Mouse (Mus musculus) C2C12 (cell line): ENCODE data around the gene Exph5. TPM values are rescaled to one million over a fixed set of nuclear protein-coding genes. Genes with fewer than 3 reads are reported as not detected.

ENCODE experiments used
- H3K27me3 ChIP-seq: one replicate; pipeline ENCODE4 v1.6.1; 2011; ENCODE audit not compliant: control insufficient read depth, insufficient read depth, insufficient read length
- H3K36me3 ChIP-seq: one replicate; pipeline ENCODE4 v1.6.1; 2011; ENCODE audit not compliant: control insufficient read depth, insufficient read depth
- H3K4me3 ChIP-seq: one replicate; pipeline ENCODE4 v1.5.1; 2011; ENCODE audit warnings: mild to moderate bottlenecking, control low read depth; ENCODE audit not compliant: poor library complexity, insufficient read depth, severe bottlenecking
- H3K79me2 ChIP-seq: one replicate; pipeline ENCODE4 v1.6.1; 2011; ENCODE audit not compliant: control insufficient read depth, insufficient read depth
- H3K79me3 ChIP-seq: one replicate; pipeline ENCODE4 v1.6.1; 2011; ENCODE audit warnings: low read depth, control low read depth
- H3ac ChIP-seq: one replicate; pipeline ENCODE3; 2011; ENCODE audit warnings: low read depth; ENCODE audit not compliant: control insufficient read depth, insufficient read length
- CEBPB ChIP-seq: IDR thresholded peaks from one replicate; pipeline ENCODE4 v1.6.1; 2011; ENCODE audit warnings: low read depth, mild to moderate bottlenecking, control low read depth, moderate library complexity
- CTCF ChIP-seq: IDR thresholded peaks from one replicate; pipeline ENCODE4 v1.5.1; 2011; ENCODE audit not compliant: control insufficient read depth, insufficient read depth, insufficient read length
- FOSL1 ChIP-seq: IDR thresholded peaks from one replicate; pipeline ENCODE4 v1.8.0; 2011; ENCODE audit warnings: mild to moderate bottlenecking, low read length; ENCODE audit not compliant: poor library complexity, insufficient read depth, severe bottlenecking
- MAX ChIP-seq: IDR thresholded peaks from one replicate; pipeline ENCODE4 v1.6.1; 2011; ENCODE audit warnings: mild to moderate bottlenecking, control low read depth
- MYOD1 ChIP-seq: IDR thresholded peaks from one replicate; pipeline ENCODE4 v1.6.1; 2011; ENCODE audit warnings: low read depth; ENCODE audit not compliant: control insufficient read depth, insufficient read length
- MYOG ChIP-seq: IDR thresholded peaks from one replicate; pipeline ENCODE4 v1.6.1; 2011; ENCODE audit not compliant: control insufficient read depth, insufficient read length; ENCODE audit errors: extremely low read depth
- USF1 ChIP-seq: IDR thresholded peaks from one replicate; pipeline ENCODE4 v1.6.1; 2011; ENCODE audit warnings: low read depth, mild to moderate bottlenecking, control low read depth, moderate library complexity
- polyA plus RNA-seq: library from polyadenylated mRNA; unstranded; fragments of >200 nt; fragmentation: generic; extraction: Trizol; gene quantifications from one replicate; pipeline ENCODE4 v1.2.1, GENCODE M21; 2012; ENCODE audit warnings: missing spikeins

Exph5 gene
- polyA plus RNA-seq, 1 experiment, result not detected

DNA sequence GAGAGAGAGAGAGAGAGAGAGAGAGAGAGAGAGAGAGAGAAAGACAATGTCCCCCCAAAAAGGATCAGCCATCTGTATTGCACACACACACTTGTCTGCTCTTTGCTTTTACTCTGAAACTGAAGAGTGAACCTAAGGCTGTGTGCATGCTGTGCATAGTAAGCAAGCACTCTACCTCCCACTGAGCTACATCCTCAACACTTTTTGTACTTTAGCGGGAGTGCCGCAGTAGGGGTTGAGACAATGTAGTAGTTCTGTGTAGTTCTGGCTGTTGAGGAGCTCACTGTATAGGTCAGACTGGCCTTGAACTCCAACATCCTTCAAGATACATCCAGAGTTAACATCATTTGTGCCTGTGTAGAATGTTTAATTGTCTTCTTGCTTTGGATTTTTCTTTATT lies 35.9 kb upstream of the Exph5 start:
- H3K79me2 ChIP-seq, result no peaks in the 10 kb centered on the region
- TF ChIP-seq USF1 (no peak), FOSL1 (no peak), MYOD1 (no peak), MAX (no peak), MYOG (no peak), CEBPB (no peak), CTCF (no peak)
- H3K27me3 ChIP-seq, result no peaks in the 10 kb centered on the region
- no peak overlapping the region for H3ac ChIP-seq
- no peaks in the 10 kb centered on the region for H3K36me3 ChIP-seq
- H3K4me3 ChIP-seq, result no peak overlapping the region
- no peaks in the 10 kb centered on the region for H3K79me3 ChIP-seq

DNA sequence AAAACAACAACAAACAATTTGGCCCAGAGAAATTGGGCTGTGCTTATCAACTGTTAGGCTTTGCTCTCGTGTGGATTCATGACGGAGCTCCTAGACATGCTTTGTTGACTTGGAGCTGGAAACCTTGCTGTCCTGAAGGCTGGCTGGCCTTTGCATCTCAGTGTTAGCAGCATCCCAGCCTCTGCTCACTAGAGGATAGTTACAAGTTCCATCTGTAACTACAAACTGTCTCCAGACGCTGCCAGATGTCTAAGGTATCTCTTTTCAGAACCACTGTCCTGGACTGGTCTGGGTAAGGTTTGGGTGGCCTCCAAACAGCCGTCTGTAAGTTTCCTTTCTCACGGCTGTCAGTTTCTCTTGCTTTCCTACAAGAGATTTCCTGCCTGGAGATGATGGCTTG lies 33.4 kb upstream of the Exph5 start:
- Histone ChIP-seq H3K4me3 (no peak overlapping the region), H3K36me3 (no peaks in the 10 kb centered on the region), H3K27me3 (no peaks in the 10 kb centered on the region), H3ac (no peak overlapping the region), H3K79me2 (no peaks in the 10 kb centered on the region), H3K79me3 (no peaks in the 10 kb centered on the region)
- no peak for TF ChIP-seq CEBPB
- no peak for TF ChIP-seq USF1

DNA sequence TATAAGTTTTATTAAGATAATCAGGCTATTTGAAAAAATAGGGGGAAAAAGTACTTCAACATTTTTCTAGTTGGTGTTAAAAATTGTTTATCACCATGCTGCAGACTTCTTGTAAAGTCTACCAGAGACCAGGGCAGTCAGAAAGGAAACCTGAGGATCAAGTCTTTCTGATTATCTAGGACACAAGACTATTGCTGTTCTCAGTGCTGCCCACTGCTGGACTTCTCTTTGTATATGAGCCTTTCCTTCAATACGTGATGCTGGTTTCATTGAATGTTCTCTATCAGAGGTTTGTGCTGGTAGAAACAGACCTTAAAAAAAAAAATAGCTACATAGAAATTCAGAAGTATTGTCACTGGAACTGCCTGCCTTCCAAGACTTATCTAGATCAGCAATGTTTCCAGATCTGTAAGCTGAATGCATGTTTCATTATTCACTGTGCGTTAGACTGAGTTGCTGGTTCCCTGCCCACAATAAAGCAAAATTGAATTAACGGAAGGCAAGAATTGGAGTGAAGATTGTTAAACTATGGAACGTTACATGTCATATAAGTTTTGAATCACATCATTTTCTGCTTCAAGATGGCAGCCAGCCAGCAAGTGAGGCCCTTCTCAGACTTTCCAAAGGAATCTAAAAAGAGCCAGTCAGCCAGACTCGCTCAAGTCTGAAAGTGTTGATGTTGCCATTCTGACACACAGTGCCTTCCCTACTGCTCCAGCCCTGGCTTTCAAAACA lies 32.6 kb upstream of the Exph5 start:
- H3K36me3 ChIP-seq, result no peaks in the 10 kb centered on the region
- no peaks in the 10 kb centered on the region for H3K27me3 ChIP-seq
- no peak overlapping the region for H3ac ChIP-seq
- H3K79me3 ChIP-seq, result no peaks in the 10 kb centered on the region
- no peak overlapping the region for H3K4me3 ChIP-seq
- H3K79me2 ChIP-seq, result no peaks in the 10 kb centered on the region
- TF ChIP-seq FOSL1, result no peak
- no peak for TF ChIP-seq MYOD1
- TF ChIP-seq MYOG, result no peak
- TF ChIP-seq CTCF, result no peak
- no peak for TF ChIP-seq CEBPB
- TF ChIP-seq USF1, result no peak

DNA sequence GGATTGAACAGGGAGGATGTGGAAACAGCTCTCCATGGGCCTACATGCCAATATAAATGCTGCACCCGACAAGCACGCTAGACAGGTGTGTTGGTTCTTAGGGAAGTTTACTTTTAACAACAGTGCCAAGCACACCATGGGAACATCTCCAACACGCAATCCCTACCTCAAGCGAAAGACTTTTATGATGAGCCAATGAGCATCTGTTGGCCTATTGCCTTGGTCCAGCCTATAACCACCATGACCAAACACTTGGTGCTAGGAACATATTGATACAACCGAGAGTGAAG lies 32.1 kb upstream of the Exph5 start:
- H3K4me3 ChIP-seq, result no peak overlapping the region
- TF ChIP-seq CEBPB, result no peak
- no peak for TF ChIP-seq MYOD1
- TF ChIP-seq USF1, result no peak
- TF ChIP-seq MAX, result no peak
- TF ChIP-seq CTCF, result no peak
- no peak for TF ChIP-seq MYOG
- TF ChIP-seq FOSL1, result no peak

DNA sequence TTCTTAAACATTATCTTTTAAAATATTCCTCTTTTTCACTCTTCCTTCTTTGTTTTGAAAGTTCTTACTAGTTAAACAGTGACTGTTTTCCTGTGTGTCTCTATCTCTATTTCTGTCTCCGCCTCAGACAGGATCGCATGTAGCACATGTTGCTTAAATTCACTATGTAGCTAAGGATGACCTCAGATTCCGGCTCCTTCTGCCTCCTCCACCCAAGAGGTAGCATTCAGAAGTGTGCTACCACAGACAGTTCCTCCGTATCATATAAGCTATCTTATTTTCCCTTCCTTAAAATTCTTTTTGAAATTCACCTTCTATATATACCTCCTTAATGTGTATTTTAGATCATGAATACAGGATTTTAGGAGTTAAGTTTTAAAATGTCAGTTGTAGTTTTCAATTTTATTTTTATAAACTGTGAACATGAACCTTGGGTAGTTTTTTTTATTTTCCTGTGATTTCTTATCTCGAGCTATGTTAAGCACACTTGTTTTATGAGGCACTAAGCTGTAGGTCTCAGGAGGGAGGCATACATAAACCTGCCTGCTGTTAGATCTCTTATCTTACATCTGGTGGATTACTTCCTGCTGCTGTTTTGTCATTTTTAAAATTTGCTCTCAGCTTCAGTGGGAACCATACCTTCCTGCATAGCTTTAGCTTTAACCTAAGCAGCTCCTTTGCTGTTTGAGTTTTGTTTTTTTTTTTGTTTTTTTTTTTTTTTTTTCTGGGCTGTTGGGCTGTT lies 30.0 kb upstream of the Exph5 start:
- H3K4me3 ChIP-seq, result no peak overlapping the region
- no peaks in the 10 kb centered on the region for H3K79me3 ChIP-seq
- no peaks in the 10 kb centered on the region for H3K27me3 ChIP-seq
- H3K36me3 ChIP-seq, result no peaks in the 10 kb centered on the region
- TF ChIP-seq MAX (no peak), MYOD1 (no peak), FOSL1 (no peak), CTCF (no peak), USF1 (no peak), MYOG (no peak), CEBPB (no peak)
- H3ac ChIP-seq, result no peak overlapping the region
- H3K79me2 ChIP-seq, result no peaks in the 10 kb centered on the region

More for the DNA sequence above, 32.1 kb upstream of the Exph5 start:
- Histone ChIP-seq H3K27me3 (no peaks in the 10 kb centered on the region), H3K79me3 (no peaks in the 10 kb centered on the region), H3K36me3 (no peaks in the 10 kb centered on the region), H3ac (no peak overlapping the region), H3K79me2 (no peaks in the 10 kb centered on the region)

DNA sequence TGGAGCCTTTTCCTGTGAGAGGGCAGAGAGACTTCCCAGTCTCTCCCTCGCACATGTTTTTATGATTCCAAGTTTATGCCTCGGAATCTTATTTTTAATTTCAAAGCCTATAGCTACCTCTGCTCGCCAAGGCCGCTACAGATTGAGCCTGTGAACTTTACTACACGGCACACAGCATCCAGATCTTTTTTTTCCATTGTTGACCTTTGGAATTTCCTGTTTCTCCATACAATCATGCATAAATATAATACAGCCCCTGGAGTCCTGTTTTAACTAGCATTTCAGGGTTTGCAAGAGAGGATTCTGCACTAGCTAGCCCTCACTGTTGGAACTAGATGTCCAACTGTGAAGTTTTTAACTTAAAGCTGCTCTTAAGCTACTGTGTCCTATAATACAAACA lies 29.3 kb upstream of the Exph5 start:
- no peak overlapping the region for H3ac ChIP-seq
- no peaks in the 10 kb centered on the region for H3K79me3 ChIP-seq
- H3K79me2 ChIP-seq, result no peaks in the 10 kb centered on the region
- H3K4me3 ChIP-seq, result no peak overlapping the region
- no peaks in the 10 kb centered on the region for H3K27me3 ChIP-seq
- H3K36me3 ChIP-seq, result no peaks in the 10 kb centered on the region
- TF ChIP-seq FOSL1, result no peak
- no peak for TF ChIP-seq MYOD1
- no peak for TF ChIP-seq CTCF
- TF ChIP-seq CEBPB, result no peak
- TF ChIP-seq USF1, result no peak
- TF ChIP-seq MAX, result no peak
- TF ChIP-seq MYOG, result no peak
